Mouse (Mus musculus): ENCODE data around the gene Frmd5.
A peak's percentile ranks its signal among the peaks of the same experiment; 100 is the strongest.
"Not testable (repeated sequence)": the region's sequence is repeated elsewhere in the genome, so short reads cannot be mapped to it uniquely, and the experiment has no call there.

The Frmd5 gene

GRCm38 (mm10) chr2:121806959-121807653 lies at the start of gene Frmd5:
Gene Frmd5 (minus strand): TSS chr2:121807087.
- peak; percentile 95 for DNase-seq

DNA sequence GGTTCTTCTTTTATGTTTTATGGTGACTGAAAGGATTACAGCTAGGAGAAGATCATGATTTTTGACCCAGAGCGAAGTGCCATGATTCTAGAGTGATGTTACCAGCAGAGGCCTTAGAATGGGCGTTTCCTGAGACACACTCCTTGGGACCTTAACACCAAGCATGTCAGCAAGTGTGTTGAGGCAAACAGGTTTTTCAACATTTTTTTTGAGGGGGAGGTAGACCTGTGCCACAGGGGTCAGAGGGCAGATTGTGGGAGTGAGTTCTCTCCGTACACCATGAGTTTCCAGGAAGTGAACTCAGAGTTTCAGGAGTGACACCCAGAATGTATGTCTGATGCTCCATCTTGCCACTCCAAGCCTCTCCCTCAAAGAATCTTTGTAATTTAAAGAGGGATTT lies 47.1 kb upstream of the Frmd5 start:
- no peak for DNase-seq

DNA sequence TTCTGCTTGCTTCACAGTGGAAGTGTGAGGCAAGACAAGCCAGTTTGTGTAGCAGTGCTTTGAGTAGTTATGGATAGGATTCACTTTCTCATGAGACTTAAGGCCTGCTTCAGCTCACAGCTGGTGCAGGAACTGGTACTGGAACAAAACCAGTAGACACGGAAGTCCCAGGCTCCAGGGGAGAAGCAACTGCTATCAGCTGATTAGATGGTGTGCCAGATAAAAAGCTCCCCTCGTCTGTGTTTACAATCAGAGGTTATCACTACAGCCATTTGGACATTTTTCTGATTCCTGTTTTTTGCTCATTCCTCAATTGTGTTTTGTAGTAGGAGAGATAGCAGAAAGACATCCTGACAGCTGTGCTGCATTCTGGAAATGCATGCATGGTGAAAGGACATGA lies 45.2 kb upstream of the Frmd5 start:
- DNase-seq: no peak

DNA sequence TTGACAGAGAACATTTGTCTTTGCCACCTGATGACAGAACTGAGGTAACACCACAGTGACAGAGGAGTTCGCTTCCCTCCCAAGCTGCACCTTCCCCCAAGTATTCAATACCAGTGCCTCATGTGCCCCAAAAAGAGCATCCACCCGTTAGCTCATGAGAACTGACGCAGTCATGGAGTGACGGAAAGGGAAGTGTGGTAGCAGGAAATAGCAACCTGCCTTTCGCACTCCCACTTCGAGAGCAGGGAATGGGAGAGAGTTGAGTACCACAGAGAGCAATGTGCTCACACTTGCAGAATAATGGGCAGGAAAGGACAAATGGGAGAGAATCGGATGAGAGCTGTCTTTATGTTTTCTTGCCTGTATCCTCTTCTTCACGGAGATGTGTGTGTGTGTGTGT lies 39.2 kb upstream of the Frmd5 start:
- DNase-seq: no peak

DNA sequence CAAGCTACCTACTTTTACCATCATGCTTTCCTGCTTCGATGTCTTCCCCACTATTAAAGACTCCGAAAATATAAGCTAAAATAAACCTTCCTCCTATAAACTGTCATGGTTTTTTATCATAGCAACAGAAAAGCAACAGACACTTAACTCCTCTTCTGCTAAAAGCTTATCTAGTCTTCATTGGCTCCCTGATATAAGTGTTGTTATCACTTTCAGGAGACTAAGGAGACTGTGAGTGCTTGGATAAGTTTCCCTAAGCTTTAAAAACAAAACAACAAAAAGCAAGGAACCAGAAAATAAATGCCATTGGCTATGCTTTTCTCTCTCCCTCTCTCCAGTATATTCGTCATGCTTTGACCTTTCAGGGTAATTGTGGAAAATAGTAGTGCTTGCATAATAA lies 35.4 kb upstream of the Frmd5 start:
- no peak for DNase-seq

GRCm38 (mm10) chr2:121841453-121841852 lies 34.6 kb upstream of the Frmd5 start:
- no peak for DNase-seq

GRCm38 (mm10) chr2:121834926-121835325 lies 28.0 kb upstream of the Frmd5 start:
- no peak for DNase-seq

DNA sequence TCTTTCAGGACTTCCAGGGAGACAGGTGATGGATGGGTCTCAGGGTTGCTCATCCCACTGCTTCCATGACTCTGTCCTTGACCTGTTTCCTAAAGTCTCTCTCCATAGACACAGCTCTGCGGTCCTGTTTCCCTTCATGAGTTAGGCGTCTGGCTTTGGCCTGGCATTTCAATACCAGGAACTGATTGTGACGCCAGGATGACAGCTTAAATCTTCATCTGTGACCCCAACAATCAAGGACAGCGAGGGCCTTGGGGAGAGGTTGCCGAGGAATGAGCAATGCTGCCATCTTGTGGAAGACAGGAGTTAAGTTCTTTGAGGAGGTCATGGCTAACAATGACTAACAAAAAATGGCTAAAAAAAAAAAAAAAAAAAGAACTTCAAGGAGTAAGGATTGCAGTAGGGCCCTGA lies 25.6 kb upstream of the Frmd5 start:
- peak; percentile 81 for DNase-seq

DNA sequence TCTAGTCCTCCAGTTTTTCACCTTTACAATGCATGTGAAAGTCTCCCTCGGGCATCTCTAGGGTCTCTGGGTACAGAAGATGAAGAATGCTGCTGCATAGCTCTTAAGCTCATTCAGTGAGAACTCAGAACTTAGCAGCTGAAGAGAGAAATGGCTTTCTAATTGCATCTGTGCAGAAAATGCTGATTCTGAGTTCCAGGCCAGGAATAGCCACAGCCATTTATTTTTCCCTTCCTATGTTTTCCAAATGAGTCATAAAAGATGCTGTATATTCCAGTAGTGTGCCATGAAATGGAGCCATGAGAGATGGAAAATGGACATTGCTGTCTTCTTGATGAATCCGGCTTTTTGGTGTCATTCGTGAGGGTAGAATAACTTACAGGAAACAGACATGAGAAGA lies 21.5 kb upstream of the Frmd5 start:
- no peak for DNase-seq

GRCm38 (mm10) chr2:121826189-121826588 lies 19.3 kb upstream of the Frmd5 start:
- DNase-seq: no peak

- DNase-seq: no peak
Measured at GRCm38 (mm10) chr2:121824653-121825052, 17.8 kb upstream of the Frmd5 start.

DNA sequence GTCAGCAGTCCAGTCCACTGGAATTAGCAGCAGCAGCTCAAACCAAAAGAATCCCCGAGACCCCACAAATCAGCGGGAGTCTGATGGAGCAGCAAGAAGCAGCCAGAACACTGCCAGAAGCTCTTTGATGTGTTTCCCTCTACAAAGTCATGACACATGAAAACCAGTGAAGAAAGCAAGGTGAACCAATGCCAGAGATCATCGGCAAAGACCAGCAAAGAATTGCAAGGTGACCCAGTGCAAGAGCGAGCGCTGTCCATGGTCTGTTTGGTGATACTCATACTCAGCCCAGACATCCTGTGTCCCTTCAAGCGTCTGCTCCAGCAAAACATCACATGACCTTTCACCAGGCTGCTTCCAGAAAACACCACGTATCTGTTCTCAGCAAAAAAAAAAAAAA lies 14.9 kb upstream of the Frmd5 start:
- no peak for DNase-seq

GRCm38 (mm10) chr2:121810876-121811275 lies 4.0 kb upstream of the Frmd5 start:
- DNase-seq: not testable (repeated sequence)

DNA sequence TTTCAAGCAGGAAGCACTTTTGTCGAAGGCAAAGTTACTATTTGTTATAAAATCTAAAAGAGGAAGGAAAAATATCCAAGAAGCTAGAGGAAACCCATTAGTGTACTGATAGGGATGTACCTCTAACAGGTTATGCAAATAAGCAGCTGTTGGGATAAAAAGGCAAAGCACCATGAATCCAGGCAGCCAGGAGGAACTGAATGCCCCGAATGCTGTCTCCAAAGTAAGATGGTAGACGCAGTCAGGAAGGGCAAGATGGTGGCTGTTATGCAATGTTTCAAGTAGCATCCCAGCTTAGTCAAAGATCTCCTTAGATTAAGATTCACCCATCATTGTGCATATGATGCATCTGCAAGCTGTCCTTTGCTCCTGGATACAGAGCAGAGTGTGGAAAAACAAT lies 2.2 kb upstream of the Frmd5 start:
- no peak for DNase-seq

DNA sequence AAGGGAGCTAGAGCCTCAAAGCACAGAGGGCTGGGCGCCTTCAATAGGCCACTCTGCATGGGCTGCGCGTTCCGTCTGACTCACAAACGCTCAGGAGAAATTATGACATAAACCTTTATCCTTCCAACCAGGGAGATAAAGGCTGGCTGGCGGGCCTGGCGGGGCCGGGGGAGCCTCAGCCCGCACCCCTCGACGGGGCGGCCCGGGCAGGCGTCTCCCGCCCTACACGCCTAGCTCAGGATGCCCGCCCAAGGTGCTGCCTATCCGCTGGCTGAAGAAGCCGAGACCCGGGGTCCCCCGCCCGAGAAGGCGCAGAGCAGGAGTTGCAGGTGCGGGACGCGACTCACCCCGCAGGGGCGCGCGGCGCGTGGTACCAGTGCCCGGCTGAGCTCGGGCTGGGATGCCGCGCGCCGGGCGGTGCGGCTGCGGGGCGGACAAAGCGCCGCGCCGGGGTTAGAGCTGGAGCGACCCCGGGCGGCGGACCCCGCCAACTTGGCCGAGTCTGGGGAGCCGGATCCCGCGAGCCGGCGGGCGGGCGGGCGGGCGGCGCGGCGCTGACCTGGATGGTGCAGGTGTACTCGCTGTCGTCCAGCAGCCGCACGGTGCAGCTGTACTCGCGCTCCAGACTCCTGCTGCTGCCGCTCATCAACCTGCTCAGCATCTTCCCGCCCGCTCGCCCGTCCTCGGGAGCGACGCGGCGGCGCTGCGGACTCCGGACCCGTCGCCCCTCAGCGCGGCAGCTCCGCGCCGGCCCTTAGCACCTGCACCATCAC lies 530 bp downstream of the Frmd5 start:
- DNase-seq: peak; percentile 78

GRCm38 (mm10) chr2:121799051-121799450 lies 7.8 kb downstream of the Frmd5 start:
- DNase-seq: no peak

GRCm38 (mm10) chr2:121795995-121796394 lies 10.9 kb downstream of the Frmd5 start:
- no peak for DNase-seq

- DNase-seq: no peak
Measured at GRCm38 (mm10) chr2:121789777-121790176, 17.1 kb downstream of the Frmd5 start.

DNA sequence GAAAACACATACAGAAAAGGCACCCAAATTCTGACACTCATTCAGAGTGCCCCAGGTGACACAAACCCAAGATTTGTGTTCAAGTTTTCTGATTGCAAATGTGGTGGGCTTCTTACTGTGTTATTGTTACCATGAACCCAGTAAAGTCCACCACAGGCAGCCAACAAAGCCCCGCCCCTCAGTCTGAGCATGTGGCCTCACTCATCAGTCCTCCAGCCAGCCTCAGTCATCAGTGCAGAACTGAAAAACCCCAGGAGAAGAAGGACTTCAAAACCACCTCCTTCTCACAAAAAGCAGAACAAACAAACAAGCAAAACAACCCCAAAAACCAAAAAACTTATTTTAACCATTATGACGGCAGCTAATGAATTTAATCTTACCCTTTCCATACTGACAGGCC lies 18.5 kb downstream of the Frmd5 start:
- DNase-seq: no peak

GRCm38 (mm10) chr2:121787767-121788166 lies 19.1 kb downstream of the Frmd5 start:
- peak; percentile 22 for DNase-seq

DNA sequence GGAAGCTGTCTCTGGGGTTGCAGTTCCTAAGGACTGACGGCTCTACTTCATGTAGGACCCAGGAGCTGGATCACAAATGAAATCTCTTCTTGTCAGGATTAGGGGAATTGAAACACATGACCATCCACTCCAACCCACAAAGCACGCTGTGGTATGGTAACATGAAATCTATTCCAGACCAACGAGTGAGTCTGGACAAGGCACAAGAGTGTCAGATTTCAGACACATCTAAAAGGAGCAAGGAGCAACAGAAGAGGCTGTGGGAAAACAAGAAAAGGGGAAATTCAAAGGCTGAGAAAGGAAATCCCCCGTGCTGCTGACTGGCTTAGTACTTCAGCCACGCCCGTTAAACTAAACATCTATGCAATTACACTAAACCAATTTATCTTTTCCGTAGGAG lies 19.6 kb downstream of the Frmd5 start:
- DNase-seq: peak; percentile 15

DNA sequence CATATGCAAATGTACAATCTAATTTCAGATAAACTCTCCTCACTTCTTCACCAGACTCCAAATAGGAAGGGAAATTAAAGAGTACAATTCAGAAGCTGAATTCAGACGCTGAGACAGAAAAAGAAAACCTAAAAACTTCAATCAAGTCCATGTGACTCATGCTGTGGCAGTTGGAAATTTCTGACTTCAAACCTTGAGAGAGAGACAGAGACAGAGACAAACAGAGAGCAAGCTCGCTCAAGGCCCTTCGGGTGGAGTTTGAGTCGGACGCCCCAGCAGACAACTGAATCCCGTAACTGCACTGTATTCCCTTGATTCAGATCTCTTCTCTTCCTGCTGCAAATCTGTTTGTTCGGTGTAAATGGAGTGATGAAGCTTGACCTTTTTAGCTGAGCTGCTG lies 30.7 kb downstream of the Frmd5 start:
- no peak for DNase-seq

GRCm38 (mm10) chr2:121764851-121765250 lies 42.0 kb downstream of the Frmd5 start:
- DNase-seq: no peak

- DNase-seq: no peak
Measured at GRCm38 (mm10) chr2:121761861-121762260, 45.0 kb downstream of the Frmd5 start.

All from embryo, embryonic 11 days (tissue).